Mouse (Mus musculus): ENCODE data around the gene Rnf186.

Gene Rnf186

GRCm38 (mm10) chr4:139013281-139013680 is 46.4 kb downstream of the Rnf186 start:
- no peak for DNase-seq (ENCODE audit: low spot score)

- DNase-seq (ENCODE audit: low spot score) = no peak
Observed at GRCm38 (mm10) chr4:139014793-139015192, 47.9 kb downstream of the Rnf186 start.
